Comparison of ENCODE assay signal across 8 mouse cellular contexts in genomic region chr11:58954420-58955142, GRCm38 (mm10). TPM values are rescaled to one million over a fixed set of nuclear protein-coding genes. Genes with fewer than 3 reads are reported as not detected.
DNase-seq lines count a peak whose midpoint lies in the region; ATAC-seq lines count a peak whose summit lies in the region.

TSS of gene Hist3h2a (plus strand) at chr11:58954685.
TSS of gene Trim17 (plus strand) at chr11:58954685.

- peaks cover 19% of the 10 kb centered on the region for H3K36me3 ChIP-seq in intestine, embryonic 14.5 days (ENCODE audit: control insufficient read depth, insufficient read depth, low read length)

- under 1% methylated on average over 49 of the region's 49 CpGs for WGBS in intestine, embryonic 14.5 days

- peaks cover 26% of the 10 kb centered on the region for H3K4me1 ChIP-seq in intestine, embryonic 14.5 days (replicated peaks; ENCODE audit: control insufficient read depth, insufficient read depth, low read length)

- H3K27me3 ChIP-seq in intestine, embryonic 14.5 days (replicated peaks; ENCODE audit: control insufficient read depth, insufficient read depth, low read length): no peaks in the 10 kb centered on the region

- DNase-seq in adrenal gland, adult 18-20 months (ENCODE audit: low spot score in 2 of 2): peak; percentile 71 to 75
- DNase-seq in embryo, embryonic 11 days: peak; percentile 97
- peak; percentile 85 for DNase-seq in gastrocnemius, postnatal 25 days
- peak; percentile 94 for DNase-seq in intestine, embryonic 14.5 days (ENCODE audit: low spot score)
- peak; percentile 93 to 98 for DNase-seq in left cerebral cortex, postnatal 14 days (ENCODE audit: low spot score in 2 of 2)
- DNase-seq in mesoderm, embryonic 11.5 days (ENCODE audit: low read depth, low spot score): peak; percentile 95
- DNase-seq in right cerebral cortex, postnatal 36 days (ENCODE audit: low spot score in 2 of 2): peak; percentile 87 to 95
- peak; percentile 94 for DNase-seq in yolk sac, embryonic 10.5 days (ENCODE audit: low spot score)

- no peaks in the 10 kb centered on the region for H3K9me3 ChIP-seq in intestine, embryonic 14.5 days (ENCODE audit: control insufficient read depth, low read length)

- peak within 1 kb of the TSS; percentile 80 for H3K4me3 ChIP-seq in intestine, embryonic 14.5 days (ENCODE audit: low read depth, low read length)

- H3K4me2 ChIP-seq in intestine, embryonic 14.5 days (ENCODE audit: low read length): peak within 1 kb of the TSS; percentile 94

- intact Hi-C loops in left cerebral cortex, postnatal 14 days (cut with DNase I): no loop called here

- peak within 1 kb of the TSS; percentile 100 for H3K27ac ChIP-seq in intestine, embryonic 14.5 days (ENCODE audit: low read depth)

- peak; percentile 91 for ATAC-seq in intestine, embryonic 14.5 days (replicated peaks; ENCODE audit: low FRiP score, low TSS enrichment, low read depth)

- H3K9ac ChIP-seq in intestine, embryonic 14.5 days (ENCODE audit: low read length): peak within 1 kb of the TSS; percentile 95

RNA-seq across cellular contexts. Expression of gene Hist3h2a, which starts in this region (rescaled TPM):
- total RNA-seq in adrenal gland, adult 18-20 months (2021): 10 to 100 TPM; 13.3 to 17.6 TPM
- total RNA-seq in gastrocnemius, postnatal 25 days (2021): 10 to 100 TPM; 10.1 to 11.1 TPM
- 28.7 and 30.3 TPM in 2 replicates for polyA plus RNA-seq in intestine, embryonic 14.5 days (2014; fragmentation: Nextera tagmentation; extraction: Ambion mirVana)
- total RNA-seq in left cerebral cortex, postnatal 14 days (2021): 10 to 100 TPM; 57.2 to 62.3 TPM

RNA-seq across cellular contexts. Expression of gene Trim17, which starts in this region (rescaled TPM):
- total RNA-seq in adrenal gland, adult 18-20 months (2021): under 1 TPM; 0.06 to 0.10 TPM
- under 1 TPM; 0.13 to 0.18 TPM for total RNA-seq in gastrocnemius, postnatal 25 days (2021)
- polyA plus RNA-seq in intestine, embryonic 14.5 days (2014; fragmentation: Nextera tagmentation; extraction: Ambion mirVana): 0.24 and 0.28 TPM in 2 replicates
- total RNA-seq in left cerebral cortex, postnatal 14 days (2021): 1 to 10 TPM; 3.9 to 4.3 TPM

Comparison
In these comparisons a context has a peak if more than half of its experiments do, and no peak if none do; other contexts are left out.
1. Peak in every context shown above with its lines: DNase-seq, ATAC-seq, H3K4me3 ChIP-seq and H3K27ac ChIP-seq.
2. RNA of gene Trim17 (total RNA-seq): 3.9 to 4.3 TPM in left cerebral cortex, postnatal 14 days; 0.13 to 0.18 TPM in gastrocnemius, postnatal 25 days and 0.06 to 0.10 TPM in adrenal gland, adult 18-20 months; every median in the first group is over 4 times any median in the second.